Mouse (Mus musculus): ENCODE results near the gene Stam.
"Not testable (repeated sequence)": the region's sequence is repeated elsewhere in the genome, so short reads cannot be mapped to it uniquely, and the experiment has no call there.

The Stam gene

DNA sequence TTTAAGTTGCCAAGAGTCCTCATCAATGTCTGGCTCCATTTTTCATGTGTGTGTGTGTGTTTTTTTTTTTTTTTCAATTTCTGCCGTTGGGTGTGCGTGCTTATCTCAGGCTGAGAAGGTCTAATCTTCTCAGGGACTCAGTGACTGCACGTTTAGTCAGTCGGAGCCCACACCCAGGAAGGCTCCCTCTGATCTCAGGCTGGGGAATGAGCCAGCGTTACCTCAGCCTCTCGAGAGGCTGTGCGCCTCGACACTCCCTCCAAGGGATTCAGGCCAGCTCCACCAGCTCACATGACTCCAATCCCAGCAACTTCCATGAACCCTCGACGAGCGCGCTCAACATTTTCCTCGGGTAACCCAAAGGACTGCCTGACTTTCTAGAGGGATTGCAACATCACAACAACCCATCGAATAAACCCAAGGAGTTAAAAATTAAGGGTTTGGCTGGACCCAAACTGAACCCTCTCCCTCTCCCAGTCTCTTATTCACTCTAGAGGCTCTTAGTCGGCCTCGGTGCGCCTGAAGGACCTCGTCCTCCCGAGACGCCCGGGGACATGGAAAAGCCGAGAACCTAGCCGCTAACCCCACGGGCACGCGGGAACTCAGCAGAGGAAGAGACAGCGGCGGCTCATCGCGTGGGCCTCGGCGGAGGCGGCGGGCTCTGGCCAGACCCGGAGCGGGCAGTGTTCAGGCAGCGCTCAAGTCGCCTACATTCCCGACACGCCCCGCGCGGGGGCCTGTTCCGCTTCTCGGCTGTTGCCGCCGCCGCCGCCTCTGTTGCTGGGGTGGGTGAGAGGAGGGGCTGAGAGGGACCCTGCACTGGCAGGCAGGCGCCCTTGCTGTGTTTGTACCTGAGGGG is at the start of gene Stam:
Gene Stam (plus strand): TSS at position 737 of the 859 bp plus-strand sequence.
- DNase-seq = peak; percentile 91 to 93

DNA sequence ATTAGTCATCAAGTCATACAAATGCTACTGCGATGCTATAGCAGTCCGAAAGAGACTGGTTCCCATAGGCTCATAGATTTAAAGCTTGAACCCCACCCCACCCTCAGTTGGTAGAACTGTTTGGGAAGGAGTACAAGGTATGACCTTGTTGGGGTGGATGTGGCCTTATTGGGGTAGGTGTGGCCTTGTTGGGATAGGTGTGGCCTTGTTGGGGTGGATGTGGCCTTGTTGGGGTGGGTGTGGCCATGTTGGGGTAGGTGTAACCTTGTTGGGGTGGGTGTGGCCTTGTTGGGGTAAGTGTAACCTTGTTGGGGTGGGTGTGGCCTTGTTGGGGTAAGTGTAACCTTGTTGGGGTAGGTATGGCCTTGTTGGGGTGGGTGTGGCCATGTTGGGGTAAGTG is 32.6 kb upstream of the Stam start:
- DNase-seq = no peak

DNA sequence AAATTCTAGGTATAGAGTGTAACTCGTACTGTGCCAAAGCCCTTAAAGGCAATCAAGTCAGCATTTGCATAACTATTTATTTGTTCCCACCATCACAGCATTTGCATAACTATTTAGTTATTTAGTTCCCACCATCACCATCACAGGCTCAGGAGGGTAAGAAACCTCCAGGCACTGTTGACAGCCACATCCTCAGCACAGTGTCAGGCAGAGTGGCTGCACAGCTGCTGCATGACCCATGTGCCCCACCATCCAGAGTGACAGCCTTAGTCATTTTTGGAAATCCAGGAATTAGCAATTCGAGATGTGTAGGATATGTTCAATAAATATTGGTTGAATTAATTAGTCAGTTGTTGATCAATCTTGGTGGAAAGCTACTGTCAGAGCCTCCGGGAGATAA is 30.9 kb upstream of the Stam start:
- DNase-seq = no peak

DNA sequence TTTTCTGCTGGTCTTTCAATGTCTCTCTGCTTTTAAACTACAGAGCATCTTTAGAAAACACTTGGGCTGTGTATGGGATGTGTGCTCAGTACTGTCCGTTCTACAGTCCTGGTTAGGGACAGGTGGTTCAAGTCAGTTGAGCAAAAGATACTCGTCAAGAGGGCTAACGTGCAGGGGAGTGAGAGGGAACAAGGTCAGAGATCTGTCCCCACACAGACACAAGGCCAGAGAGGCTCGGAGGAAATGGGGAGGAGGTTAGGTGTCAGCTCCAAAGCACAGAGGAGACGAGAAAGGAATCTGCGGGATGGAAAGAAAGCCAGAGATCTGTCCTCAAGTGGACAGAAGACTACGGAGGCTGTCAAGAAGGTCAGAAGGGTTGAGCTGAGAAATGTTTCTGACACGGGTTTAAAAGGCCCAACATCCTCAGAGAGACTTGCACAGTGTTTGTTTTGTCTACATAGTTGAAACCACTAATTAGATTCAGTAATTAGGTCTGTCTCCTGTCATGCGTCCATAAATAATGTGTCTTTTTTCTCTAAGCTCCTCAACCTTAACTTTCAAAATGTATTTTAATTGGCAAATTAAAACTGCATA is 30.2 kb upstream of the Stam start:
- no peak for DNase-seq

DNA sequence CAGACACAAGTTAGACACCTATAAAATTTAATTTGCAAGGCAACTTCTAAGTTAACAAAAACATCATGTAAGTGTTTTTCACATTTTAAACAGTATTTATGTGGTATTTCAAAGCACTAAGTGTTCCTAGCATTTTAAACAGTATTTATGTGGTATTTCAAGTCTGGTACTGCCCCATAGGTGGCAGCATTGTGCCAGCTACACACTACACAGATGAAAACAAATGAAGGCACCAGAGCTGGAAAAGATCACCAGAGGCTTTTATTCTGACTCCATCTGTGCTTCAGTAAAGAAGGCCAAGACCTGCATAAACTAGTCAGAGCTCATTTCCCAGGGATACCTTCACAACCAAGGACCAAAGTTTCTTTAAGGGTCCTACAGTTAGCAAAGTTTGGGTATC is 25.5 kb upstream of the Stam start:
- peak; percentile 52 to 67 for DNase-seq

DNA sequence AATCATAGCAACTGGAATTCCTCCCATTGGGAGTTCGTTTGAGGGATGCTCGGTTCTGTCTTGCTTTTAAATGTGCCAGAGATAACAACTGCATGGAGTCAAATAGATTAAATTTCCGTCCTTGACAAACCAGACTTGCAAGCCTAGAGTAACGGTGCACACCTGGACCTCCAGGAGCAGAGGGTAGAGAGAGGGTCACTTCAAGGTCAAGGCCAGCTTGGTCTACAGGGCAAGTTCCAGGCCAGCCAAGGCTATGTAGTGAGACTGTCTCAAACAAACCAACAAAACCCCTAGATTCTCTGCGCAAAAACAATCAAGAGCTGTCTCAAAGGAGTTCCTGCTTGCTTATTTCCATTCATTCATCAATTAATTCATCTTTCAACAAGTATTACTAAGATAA is 25.1 kb upstream of the Stam start:
- no peak for DNase-seq

DNA sequence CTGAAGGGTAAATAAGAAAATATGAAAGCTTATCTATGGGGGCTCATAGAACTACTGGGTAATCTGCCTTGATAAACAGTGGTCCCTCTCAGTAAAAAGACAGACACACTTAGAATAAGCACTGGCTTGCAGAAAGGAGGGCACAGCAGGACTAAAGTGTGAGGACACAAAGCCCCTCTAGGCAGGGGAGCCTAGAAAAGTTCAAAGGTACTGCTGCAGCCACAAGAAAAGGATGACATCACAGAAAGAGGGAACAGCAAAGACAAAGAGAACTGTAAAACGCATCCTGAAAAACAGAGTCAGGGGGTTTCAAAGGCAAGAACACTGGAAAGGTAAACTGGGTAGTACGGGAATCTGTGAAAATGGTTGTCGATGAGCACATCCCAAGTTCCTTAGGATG is 20.3 kb upstream of the Stam start:
- no peak for DNase-seq

DNA sequence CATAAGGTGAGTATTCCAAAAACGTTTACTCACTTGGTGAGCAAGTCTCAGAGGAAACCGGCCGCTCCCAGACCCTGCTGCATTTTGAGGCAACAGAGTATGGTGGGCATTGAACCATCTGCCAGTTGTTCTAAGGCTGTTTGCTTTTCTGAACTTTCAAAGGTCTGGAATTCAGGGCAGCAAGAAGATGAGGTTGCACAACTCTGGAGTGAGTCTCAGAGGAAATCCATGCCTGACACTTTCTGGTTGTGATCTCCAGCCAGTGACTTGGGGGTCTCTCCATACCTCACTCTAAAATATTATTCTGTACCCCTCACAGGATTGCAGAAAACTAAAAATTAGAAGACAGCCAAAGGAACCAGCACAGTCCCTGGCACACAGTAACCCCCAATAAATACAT is 19.7 kb upstream of the Stam start:
- no peak for DNase-seq

DNA sequence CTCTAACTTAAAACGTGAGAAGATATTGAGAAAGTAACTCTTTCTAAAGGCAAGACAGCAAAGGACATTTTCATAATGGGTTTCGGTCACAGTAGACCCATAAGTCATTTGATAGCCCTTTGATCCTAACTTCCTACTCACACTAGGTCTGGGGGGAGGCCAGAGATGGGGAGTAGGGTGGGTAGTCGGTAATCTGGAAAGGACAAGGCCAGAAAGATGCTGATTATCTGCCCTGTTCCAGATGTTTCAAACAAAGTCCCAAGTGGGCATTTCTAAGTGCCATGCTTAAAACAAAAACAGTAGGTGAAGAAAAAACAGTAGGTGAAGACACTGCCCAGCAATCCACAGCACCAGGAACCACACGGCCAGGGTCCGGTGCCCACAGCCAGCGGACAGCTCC is 19.2 kb upstream of the Stam start:
- DNase-seq = no peak

DNA sequence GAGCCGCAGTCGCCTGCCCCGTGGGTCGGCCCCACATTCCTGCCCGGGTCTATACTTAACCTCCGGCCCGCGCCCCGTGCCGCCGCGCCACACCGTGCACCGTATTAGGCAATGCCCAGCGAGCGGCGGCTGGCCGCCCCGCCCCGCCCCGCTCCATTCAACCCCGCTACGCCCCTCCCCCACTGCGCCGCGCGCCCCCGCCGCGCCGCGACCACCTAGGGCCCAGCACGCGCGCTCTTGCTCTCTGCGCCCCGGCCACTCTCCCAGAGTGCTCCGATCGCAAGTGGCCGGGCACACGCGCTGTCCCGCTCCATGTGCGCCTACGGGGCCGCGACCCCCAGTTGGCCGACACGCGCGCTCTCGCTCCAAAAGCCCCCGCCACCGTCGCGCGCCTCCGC is 18.7 kb upstream of the Stam start:
- peak; percentile 68 to 77 for DNase-seq

DNA sequence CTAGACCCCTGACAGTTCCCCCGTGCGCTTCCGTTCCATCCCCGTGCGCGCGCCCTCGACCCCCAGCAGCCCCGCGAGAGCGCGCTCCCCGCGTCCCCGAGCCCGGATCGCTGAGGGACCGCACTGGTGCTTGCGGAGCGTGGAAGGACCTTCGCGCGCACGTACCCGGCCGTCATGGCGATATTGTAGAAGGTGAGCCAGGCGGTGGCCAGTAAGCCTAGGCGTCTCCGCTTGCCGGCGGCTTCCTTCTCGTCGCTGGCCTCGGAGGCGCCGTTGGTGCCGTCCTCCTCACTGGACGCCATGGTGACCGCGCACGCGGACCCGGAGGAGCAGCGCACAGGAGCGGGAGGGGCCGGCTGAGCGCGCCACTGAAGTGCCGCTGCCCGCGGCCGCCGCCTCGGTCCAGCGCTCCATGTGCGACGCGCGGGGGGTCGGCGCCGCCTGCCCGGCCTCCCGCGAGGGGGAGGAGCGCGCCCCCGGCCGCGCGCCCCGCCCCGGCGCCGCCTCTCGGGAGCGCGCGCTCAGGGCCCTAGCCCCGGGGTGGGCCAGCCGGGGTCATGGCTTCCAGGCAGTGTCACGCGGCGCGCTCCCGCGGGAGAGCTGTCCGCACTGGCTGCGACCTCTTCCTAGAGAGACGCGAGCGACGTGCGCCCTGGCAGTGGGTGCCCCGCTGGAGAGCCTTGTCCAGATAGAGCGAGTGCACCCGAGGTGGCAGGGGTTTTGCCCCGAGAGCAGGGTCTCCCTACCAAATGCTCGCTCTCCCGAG is 18.1 kb upstream of the Stam start, which contains the start of gene Hacd1:
Gene Hacd1 (minus strand): TSS at position 570 of the 766 bp plus-strand sequence.
- DNase-seq = peak; percentile 76 to 82

DNA sequence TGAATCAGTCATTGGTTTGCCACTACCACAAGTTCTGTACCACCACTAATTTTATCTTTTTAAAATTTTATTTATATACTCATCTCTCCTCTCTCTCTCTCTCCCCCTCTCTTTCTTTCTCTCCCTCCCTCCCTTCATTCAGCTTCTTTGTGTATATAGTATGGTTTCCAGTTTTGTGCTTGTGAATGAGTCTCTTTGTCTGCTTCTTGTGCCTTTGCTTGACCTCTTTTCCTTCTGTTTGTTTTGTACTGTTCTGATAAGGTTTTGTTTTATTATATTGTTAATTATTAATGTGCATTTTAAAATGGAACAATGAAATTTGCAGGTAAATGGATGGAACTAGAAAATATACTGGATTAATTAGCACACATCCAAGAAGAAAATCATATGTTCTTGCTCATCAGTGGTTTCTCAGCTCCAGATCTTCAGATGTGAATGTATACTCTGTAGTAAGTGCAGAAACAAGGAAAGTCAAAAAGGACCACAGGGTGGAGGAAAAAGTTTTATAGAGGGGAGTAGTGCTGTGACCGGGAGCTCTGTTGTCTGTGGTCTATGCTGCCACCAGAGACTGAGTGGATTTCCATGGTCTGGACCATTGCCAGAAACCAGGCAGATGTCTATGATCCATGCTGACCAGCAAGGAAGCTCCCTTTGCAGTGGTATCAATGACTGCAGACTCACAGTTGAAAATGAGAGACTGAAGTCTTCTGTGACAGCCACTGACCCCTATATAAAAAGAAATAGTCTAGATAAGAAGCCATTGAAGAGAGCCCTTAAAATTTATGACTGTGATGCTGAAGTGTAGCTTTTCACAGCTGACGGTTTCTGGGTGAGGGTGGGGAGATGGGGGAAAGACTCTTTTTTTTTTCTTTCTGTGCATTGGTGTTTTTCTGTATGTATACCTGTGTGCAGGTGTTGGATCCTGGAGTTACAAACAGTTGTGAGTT is 7.9 kb upstream of the Stam start:
- no peak for DNase-seq

DNA sequence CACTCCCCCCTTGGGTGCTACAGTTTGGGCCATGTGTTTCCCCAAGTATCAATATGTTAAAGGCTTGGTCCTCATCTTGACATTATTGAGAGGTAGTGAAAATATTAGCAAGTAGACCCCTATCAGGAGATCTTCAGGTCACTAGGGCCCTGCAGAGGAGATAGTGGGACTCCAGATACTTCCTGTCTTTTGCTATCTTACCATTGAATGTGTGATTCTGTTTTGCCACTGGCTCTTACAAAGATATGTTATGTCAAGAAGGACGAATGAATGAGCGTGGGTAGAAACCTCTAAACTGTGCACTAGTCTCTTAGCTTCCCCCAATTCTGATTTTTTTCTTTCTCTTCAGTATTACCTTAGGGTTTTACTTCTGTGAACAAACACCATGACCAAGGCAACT is 4.9 kb upstream of the Stam start:
- no peak for DNase-seq

DNA sequence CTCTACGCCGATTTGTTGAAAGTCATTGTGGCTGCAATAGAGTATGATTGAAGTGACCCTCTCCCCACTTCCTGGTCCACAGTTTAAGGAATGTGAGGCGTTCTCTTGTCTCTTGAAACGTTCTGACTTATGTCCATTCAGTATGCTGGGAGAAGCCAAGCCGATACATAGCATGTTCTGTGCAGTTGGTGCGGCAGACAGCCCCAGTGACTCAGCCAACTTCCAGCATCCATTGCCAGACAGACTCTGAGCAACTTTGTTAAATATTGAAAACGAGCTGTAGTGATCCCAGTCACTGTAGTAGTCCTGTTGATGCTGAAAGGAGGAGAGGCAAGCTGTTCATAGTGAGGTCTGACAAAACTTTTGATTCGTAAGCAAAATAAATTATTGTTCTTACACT is 3.4 kb upstream of the Stam start:
- DNase-seq = no peak

DNA sequence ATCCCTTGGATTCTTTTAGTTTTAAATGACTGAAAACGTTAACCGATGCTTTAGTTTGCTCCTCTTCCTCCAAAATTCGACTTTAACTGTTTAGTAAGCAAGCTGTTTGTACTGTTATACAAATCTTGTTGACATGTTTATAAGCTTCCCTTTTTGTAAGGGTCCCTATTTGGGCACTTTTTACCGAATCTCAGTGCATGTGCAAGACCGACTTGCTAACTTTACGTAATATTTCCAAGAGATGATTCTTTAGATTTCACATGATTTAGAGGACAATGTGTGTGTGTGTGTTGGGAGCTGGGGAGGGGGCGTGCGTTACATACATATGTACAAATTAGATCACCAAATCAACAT is 913 bp upstream of the Stam start:
- no peak for DNase-seq

DNA sequence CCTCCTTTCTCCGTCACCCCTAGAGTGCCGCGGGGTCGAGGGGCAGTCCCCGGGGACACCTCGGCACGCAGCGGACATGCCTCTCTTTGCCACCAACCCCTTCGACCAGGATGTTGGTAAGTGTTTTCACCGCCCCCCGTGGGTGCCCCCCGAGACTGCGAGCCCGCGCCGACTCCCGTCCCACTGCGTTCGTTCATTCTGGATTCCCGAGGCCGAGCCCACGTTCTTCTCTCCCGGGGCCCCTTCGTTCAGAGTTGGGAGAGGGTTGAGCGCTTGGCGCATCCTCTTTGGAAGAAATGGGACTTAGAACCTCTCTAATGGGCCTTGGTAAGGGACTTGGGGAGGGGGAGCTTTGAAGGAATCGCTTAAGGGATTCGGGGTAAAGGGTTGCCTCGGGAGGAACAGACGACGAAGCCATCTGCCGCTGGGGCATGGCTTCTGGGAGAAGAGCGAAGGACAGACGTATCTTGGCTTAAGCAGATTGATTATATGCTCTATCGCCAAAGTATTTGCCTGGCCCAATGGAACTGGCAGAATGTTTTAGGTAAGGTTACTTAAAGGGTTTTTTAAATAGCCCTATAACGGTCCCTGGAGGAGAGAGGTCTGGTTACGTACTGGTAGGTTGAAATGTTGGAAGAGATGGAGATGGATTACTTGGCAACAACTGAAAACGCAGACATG is 463 bp downstream of the Stam start:
- DNase-seq = peak in 1 of 2 experiments; percentile 6

DNA sequence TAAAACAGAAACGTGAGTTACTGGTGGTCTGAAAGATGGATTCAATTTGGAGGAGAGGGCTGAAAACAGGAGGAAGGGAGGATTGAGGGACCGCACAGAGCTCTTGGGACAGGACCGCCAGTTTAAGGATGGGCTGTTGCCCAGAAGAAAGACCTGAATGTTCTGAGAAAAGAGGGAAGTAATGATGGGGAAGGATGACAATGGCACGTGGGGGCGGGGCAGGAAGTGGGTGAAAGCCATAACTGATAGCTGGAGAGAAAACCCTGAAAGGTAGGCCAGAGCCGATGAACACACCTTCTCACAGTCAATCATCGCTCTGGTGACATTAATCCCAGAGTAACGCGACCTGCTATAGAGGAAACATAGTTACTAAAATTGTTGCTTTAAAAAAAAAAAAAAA is 4.6 kb downstream of the Stam start:
- DNase-seq = not testable (repeated sequence)

DNA sequence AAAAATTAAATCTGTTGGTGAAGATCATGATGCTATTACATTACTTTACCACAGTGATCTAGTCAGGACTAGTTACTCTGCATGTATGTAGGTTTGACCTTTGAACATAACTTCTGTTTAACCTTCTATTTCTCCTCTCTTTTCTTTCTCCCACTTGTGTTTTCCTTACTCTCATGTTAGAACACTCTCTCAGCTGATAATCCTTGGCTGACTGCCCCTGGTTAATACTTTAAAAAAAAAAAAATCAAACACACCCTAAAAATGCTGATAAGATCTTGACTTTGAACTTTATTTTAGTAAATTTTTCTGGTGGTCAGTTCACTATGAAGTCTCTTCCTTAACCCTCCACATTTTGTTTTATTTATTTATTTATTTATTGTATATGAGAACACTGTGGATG is 26.6 kb downstream of the Stam start:
- DNase-seq = no peak

DNA sequence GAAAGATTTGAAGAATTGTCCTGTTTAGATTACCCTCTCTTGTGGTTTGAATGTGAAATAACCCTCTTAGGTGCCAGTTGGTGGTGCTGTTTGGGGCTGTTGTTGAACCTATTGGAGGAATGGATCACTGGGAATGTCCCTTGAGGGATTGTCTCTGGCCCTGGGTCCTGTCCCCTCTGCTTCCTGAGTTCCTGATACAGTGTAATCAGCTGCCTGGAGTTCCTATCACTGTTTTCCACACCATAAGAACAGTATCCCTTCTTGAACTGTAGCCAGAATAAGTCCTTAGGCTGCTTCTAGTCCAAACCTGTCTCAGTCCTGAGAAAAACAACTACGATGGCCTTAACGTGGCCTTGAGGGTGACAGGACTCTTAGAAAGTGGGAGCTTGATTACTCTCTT is 28.7 kb downstream of the Stam start:
- DNase-seq = no peak

DNA sequence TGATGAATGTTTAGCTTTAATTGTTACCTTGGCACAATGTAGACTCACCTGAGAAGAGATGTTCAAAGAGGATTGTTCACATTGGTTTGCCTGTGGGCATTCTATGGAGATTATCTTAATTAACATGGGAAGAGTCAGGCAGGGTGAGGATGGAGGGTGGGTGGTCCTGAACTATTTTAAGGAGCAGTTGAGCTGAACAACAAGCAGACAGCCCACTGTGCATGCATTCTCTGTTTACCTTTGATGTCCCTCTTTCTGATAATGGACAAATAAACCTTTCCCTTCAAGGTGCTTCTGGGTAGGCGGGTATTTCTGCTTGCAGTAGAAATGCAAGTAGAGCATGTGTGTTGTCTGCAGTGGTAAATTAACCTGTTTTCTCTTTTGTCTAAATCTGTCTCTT is 30.0 kb downstream of the Stam start:
- no peak for DNase-seq

DNA sequence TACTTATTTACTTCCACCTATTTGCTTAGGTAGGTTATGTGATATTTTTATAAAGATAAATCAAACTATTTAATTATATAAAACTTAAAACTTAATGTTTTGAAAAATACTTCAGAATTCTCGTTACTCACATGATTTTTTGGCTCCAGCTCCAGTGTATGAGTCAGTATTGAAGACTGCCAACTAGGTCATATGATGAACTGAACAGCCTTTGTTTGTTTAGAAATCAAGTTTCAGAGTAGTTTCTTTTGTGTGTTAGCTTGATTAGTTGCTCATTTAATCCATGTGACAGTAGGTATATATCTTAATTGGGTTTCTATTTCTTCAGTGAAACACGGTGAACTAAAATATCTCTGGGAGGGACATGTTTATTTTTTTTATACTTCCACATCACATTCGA is 33.8 kb downstream of the Stam start:
- no peak for DNase-seq

DNA sequence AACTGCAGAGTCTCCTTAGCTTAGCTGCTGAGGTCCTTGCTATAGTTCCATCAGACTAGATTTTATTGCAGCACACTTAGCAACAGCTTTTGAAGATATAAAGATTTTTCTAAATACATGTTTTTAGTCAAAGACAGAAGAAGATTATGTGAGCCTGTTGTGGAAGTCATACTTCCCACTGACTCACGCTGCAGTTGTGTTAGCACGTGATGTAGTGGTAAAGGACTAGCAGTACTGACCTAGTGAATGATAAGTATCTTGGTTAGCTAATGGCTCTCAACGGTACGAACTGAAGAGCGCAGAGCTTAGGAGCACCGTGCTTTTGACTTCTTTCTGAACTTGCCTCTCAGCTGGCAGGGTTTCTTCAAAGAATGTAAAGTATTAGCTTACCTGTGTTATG is 52.5 kb downstream of the Stam start:
- no peak for DNase-seq

Measured in lung, adult 18-20 months (tissue).